Mouse (Mus musculus) cortical plate, adult 2 months (tissue): ENCODE data around the gene Bbox1. TPM values are rescaled to one million over a fixed set of nuclear protein-coding genes. Genes with fewer than 3 reads are reported as not detected.

Experiments
- H3K27ac ChIP-seq: fragments of 200-500 bp; 2 replicates; pipeline ENCODE4 v1.5.1; 2012; ENCODE audit warnings: low read length, control low read depth, inconsistent platforms; ENCODE audit not compliant: insufficient read depth
- H3K4me1 ChIP-seq: fragments of 200-500 bp; 2 replicates; pipeline ENCODE4 v1.6.1; 2011; ENCODE audit warnings: low read length; ENCODE audit not compliant: control insufficient read depth, insufficient read depth
- H3K4me3 ChIP-seq: fragments of 200-500 bp; 2 replicates; pipeline ENCODE4 v1.5.1; 2011; ENCODE audit warnings: mild to moderate bottlenecking, low read length, control low read depth; ENCODE audit not compliant: insufficient read depth
- CTCF ChIP-seq: fragments of 200-500 bp; IDR thresholded peaks from 2 replicates; pipeline ENCODE4 v1.5.1; 2011; ENCODE audit warnings: mild to moderate bottlenecking, control low read depth, low read length; ENCODE audit not compliant: insufficient read depth; ENCODE audit errors: extremely low read depth
- POLR2A ChIP-seq: fragments of 200-500 bp; IDR thresholded peaks from 2 replicates; pipeline ENCODE4 v1.6.1; 2011; ENCODE audit warnings: mild to moderate bottlenecking, low read length, control low read depth; ENCODE audit not compliant: insufficient read depth; ENCODE audit errors: extremely low read depth
- polyA plus RNA-seq: library from polyadenylated mRNA; depleted of rRNA; stranded (reverse); fragments of >200 nt; gene quantifications from 2 replicates; pipeline ENCODE4 v1.2.3, GENCODE M21; 2012

Gene Bbox1
- polyA plus RNA-seq, 1 experiment, result 1.4 TPM

DNA sequence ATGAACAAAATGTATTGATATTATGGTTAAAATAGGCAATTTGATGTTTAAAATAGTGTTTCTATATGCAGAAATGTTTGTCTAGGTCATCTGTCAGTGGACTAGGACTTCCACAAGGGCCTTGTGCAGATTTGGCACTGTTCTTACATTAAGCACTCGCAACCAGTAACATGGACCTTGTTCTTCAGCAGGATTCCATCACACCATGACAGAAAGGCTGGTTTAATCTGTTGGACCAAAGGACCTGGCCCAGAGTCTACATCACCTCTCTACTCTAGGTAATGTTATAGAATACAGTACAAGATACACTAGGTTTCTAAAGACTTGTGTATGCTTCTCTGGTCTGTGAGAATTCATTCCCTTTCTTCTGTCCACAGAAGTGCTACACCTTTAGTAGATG is 4.4 kb upstream of the Bbox1 start:
- TF ChIP-seq POLR2A, result no peak
- no peak for TF ChIP-seq CTCF

DNA sequence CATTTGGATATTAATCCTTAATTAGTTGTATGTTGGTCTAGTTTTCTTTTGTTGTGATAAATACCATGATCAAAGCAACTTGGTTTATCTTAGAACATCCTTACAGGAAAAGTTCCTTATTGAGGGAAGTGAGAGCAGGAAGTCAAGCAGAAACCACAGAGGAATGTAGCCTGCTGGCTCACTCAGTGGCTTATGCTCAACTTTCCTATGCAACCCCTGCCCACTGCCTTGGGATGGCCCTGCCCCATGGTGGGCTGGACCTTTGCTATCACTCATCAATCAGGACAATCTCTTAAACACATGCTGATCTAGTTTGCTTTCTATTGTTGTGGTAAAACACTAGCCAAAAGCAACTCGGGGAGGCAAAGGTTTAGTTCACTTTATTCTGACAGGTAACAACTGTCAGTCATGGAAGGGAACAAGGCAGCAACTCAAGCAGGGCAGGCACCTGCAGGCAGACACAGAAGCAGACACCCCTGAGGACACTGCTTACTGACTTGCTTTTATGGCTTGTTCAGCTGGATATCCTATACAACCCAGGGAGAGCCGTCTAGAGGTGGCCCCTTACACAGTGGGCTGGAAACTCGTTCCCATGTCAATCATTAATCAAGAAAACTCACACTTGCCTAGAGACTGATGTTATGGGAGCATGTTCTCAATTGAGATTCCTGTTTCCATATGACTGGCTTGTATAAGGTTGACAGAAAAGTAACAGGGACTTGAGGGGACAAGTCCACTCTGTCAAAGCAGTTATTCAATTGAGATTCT is 1.9 kb upstream of the Bbox1 start:
- Histone ChIP-seq H3K27ac (no peak overlapping the region), H3K4me3 (no peak overlapping the region), H3K4me1 (no peaks in the 10 kb centered on the region)
- TF ChIP-seq POLR2A (no peak), CTCF (no peak)

More for the DNA sequence above, 4.4 kb upstream of the Bbox1 start:
- H3K27ac ChIP-seq, result no peak overlapping the region
- no peaks in the 10 kb centered on the region for H3K4me1 ChIP-seq
- H3K4me3 ChIP-seq, result no peak overlapping the region

DNA sequence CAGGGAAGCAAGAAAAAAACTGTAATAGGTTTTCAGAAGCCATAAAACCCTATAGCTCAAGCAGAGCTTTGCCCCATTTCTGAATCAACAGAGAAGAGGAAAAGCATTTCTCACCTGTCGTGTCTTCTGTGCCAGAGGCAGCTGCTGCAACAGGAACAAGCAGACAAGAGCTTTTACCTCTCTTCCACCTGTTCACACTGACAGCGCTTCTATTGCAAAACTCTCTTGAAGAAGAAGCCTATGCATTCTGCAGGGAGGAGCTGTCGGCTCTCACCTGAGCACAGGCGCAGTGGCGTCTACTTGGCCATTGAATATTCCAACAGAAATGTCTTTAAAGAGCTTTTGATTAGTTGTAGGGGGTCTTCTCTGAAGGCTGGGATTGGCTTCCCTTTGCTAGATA is 286 bp downstream of the Bbox1 start:
- Histone ChIP-seq H3K27ac (no peak overlapping the region), H3K4me3 (no peak overlapping the region), H3K4me1 (no peaks in the 10 kb centered on the region)
- TF ChIP-seq POLR2A (no peak), CTCF (no peak)

DNA sequence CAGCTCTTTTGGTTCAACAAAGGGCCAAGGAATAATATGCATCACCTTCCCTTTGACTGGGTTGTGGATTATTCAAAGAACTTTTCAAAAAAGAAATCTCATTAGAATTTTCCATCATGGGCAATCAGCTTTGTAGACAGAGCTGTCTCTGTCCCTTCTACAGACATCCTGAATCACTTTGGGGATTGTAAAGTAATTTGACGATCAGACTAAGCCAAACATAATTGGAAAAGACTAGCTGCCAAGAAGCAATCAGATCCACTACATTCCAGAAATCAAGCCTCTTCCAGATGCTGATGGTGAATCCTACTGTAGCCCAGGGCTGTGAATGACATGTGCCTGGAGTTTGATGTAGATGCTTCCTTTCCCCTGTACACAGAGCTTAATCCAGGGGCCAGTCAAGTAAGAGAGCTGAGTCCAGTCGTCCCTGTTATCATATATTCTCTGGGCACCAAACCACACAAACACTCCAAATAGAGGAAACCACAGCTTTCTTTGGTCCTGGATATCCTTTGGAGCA is 995 bp downstream of the Bbox1 start:
- H3K4me3 ChIP-seq, result no peak overlapping the region
- no peaks in the 10 kb centered on the region for H3K4me1 ChIP-seq
- TF ChIP-seq POLR2A, result no peak
- TF ChIP-seq CTCF, result no peak
- no peak overlapping the region for H3K27ac ChIP-seq

DNA sequence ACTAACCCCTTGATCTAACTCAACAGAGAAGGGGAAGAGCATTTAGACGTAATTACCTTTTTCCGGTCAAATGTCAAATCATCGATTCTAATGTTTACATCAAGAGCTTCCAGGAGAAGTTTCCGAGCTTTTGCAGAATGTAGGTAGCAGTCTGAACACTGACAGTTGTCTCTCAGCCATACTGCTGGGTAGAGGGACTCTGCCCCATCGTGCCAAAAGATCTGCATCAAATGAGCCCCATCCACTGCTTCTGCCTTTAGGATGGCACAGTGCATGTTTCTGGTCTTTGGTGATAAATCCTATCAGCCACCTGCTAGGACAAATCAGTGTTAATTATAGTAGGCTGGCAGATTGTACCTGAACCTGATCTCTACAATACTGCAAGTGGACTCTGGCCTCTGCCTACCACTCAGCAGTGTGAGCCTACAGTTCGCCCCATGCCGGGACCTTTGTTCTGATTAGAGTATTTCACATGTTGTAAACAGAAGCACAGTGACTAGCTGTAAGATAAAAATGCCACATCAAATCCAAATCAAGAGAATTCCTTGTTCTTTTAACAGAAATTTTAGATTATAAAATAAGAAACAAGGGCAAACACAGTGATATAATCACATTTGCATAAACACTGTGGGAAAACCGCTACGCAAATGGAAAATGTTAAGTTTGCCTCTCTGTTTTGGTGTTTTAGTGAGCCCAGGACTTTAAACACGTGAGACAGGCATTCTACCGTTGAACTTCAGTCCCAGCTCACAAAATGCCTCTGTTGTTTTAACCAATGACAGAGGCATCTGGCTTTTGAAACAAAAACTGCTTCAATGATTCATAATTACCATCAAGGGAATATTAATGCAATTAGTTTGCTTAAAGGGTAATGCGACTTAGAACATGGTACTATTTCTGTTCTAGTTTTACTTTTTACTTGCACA is 8.7 kb downstream of the Bbox1 start:
- Histone ChIP-seq H3K4me3 (no peak overlapping the region), H3K4me1 (no peaks in the 10 kb centered on the region), H3K27ac (no peak overlapping the region)
- TF ChIP-seq POLR2A (no peak), CTCF (no peak)

DNA sequence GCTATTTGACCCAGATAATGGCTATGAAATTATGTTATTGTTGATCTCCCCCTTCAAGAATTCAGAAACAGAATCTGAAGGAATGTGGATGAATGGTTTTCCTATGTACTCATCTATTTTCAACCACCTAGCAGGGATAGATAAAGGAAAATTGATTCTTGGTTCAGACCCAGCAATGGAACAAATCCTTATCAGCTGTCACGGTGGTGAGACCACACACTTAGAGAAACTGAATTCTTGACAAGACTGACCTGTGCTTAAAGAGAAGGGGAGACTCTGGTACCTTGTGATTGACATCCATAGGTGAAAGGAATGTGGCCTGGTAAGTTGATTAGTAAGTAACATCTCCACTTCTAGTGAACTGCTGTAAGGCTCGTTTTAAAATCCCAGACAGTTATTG is 12.1 kb downstream of the Bbox1 start:
- no peak for TF ChIP-seq CTCF
- TF ChIP-seq POLR2A, result no peak
- Histone ChIP-seq H3K4me1 (no peaks in the 10 kb centered on the region), H3K4me3 (no peak overlapping the region), H3K27ac (no peak overlapping the region)

DNA sequence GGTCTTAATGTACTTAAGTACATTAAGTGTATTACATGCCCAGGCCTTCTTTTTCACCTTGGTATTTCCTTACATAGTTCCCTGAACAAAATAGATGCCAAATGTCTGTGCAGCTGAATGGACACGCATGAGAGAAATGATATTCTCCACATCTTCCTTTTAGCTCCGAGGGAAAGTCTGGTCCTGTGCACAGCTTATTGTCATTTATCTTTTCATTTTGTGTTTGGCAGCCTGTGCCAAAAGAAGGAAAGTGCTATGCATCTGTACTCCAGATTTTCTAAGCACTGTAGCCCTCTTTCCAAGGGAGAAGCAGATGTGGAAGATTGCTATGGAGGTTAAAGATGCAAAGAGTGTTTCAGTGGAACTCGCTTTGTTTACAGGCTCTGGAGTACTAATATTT is 13.0 kb downstream of the Bbox1 start:
- no peak overlapping the region for H3K27ac ChIP-seq
- TF ChIP-seq CTCF, result no peak
- no peaks in the 10 kb centered on the region for H3K4me1 ChIP-seq
- H3K4me3 ChIP-seq, result no peak overlapping the region

DNA sequence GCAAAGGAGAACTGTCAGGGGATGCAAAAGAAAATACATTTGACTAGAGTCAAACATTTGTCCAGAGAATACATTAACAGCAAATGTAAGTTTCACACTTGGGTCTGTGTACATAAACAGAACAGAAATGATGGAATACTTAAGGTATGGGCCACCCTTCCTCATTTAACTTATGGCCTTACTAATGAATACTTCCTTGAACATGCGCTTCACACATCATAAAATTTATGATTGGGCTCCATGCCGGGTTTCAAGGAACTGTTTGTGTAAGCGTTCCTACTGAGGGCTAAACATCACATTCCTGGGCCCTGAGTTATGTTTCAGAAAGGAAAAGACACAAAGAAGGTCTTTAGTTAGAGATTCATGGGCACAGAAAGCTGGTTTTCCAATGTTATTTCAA is 19.4 kb downstream of the Bbox1 start:
- TF ChIP-seq POLR2A (no peak), CTCF (no peak)
- Histone ChIP-seq H3K4me3 (no peak overlapping the region), H3K27ac (no peak overlapping the region)

DNA sequence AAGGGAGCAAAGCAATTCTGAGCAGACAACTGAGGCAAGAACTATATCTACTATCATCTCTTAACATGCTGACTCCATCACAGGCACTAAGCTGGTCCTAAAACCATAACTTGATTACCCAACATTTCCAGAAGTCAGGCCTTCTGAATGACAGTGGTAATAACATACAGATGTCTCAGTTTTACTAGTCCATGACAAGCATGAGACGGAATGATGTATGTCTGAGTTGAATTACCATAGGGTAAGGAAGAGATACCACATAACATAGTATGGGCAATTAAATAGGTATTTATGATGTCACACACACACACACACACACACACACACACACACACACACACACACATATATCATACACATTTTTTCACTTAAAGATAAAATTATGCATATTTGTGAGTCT is 26.4 kb downstream of the Bbox1 start:
- no peak overlapping the region for H3K4me3 ChIP-seq
- no peak for TF ChIP-seq POLR2A
- no peak for TF ChIP-seq CTCF
- H3K4me1 ChIP-seq, result no peaks in the 10 kb centered on the region
- no peak overlapping the region for H3K27ac ChIP-seq

More for the DNA sequence above, 19.4 kb downstream of the Bbox1 start:
- H3K4me1 ChIP-seq, result no peaks in the 10 kb centered on the region
